Mouse (Mus musculus) 3134 (cell line): ENCODE measurements around the gene Srxn1.
"Not testable (repeated sequence)": the region's sequence is repeated elsewhere in the genome, so short reads cannot be mapped to it uniquely, and the experiment has no call there.

Source experiments
- DNase-seq: peaks from one replicate; pipeline ENCODE4 v3.0.0-alpha.2; 2011; ENCODE audit warnings: low spot score; ENCODE audit not compliant: insufficient read length; ENCODE audit errors: extremely low read depth

Srxn1 gene

DNA sequence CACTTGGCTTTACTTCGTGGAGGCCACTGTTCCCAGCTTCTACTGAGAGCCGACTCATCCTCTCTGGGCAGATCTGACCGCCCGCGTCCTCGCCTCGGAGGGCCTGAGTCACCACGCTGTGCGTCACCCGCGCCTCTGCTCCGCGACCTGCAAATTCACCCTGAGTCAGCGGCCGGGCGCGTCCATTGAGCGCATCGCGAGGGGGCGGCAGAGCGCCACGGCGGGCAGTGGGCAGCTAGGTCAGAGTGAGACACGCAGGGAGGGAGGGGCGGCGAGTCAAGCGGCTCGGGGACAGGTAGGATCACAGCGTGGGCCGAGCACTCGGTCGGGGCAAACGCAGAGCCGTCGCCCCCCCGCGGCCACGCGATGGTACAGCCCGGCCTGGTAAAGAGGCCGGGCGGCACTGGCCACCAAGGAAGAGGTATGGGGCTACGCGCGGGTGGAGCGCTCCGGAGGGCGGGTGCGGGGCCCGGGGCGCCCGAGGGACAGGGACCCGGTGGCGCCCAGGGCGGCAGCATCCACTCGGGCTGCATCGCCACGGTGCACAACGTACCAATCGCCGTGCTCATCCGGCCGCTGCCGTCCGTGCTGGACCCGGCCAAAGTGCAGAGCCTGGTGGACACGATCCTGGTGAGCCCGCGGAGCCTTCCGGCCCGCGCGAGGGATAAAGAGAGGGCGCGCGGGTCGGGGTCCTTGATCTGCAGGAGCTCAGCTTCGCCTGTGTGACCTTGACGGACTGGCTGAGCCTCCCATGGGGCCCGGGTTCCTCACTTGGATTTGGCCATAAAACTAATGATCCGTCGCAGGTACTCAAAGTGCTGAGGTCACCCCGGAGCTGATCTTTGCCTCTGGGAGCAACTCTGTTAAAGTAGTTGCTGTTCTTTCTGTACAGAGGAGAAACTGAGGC lies at the start of gene Srxn1:
Gene Srxn1, plus strand, starts transcription at position 199 of the 907 bp plus-strand sequence.
- peak; percentile 99 for DNase-seq

DNA sequence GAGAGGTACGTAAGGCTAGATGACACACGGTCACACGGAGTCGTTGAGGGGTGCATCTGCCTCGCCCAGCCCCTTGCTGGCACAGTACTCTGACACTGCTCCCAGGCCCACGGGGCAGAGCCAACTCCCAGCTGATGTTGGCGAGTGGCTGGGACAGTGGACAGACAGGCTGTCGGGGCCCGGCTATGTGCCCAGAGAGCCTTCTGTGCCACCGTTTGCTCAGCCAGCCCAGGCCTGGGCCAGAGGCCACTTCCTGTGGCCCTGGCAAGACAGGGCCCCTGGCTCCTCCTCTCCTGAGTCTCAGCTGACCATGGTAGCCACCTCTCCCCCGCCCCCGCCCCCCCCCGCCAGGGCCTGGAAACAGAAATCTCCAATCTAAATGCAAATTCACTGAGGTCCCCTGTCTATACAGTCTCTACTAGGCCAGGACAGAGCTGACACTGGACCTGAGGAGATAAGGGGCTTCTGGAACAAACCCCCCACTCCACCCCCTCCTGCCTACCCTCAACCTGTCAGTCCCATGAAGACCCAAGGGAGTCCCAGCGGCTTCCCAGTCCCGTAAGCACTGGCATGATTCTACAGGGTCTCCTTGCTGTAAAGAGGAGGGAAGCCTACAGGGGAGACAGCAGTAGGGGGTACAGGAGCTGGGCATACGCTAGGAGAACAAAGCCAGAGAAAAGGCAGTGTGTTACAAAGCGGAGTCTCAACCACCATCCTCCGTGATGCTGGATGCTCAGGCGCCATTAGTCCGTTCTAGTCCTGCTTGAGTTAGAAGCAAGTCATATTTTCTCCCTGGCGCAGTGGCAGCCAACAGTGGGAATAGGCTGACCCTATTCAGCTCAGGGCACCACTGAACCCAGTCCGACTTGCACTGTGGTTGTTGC lies 48.7 kb upstream of the Srxn1 start:
- DNase-seq, result no peak

DNA sequence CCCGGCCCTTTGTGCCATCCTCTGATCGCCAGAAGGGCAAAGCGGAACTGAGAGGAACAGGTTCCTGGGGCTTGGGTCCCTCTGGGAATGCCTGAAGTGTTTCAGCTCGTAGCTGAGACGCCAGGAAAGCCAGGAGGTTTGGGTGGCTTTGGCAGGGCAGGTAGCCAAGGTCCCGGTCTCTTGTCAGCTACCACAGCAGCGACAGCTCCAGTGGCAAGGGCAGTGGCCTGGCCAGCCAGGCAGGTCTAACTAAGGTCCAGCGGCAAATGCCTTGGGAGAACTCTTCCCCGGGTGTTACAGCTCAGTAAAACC lies 48.1 kb upstream of the Srxn1 start:
- no peak for DNase-seq

DNA sequence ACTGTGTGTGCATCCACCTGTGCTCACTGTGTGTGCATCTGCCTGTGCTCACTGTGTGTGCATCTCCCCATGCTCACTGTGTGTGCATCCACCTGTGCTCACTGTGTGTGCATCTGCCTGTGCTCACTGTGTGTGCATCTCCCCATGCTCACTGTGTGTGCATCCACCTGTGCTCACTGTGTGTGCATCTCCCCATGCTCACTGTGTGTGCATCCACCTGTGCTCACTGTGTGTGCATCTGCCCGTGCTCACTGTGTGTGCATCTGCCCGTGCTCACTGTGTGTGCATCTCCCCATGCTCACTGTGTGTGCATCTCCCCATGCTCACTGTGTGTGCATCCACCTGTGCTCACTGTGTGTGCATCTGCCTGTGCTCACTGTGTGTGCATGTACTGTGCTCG lies 42.5 kb upstream of the Srxn1 start:
- DNase-seq, result not testable (repeated sequence)

DNA sequence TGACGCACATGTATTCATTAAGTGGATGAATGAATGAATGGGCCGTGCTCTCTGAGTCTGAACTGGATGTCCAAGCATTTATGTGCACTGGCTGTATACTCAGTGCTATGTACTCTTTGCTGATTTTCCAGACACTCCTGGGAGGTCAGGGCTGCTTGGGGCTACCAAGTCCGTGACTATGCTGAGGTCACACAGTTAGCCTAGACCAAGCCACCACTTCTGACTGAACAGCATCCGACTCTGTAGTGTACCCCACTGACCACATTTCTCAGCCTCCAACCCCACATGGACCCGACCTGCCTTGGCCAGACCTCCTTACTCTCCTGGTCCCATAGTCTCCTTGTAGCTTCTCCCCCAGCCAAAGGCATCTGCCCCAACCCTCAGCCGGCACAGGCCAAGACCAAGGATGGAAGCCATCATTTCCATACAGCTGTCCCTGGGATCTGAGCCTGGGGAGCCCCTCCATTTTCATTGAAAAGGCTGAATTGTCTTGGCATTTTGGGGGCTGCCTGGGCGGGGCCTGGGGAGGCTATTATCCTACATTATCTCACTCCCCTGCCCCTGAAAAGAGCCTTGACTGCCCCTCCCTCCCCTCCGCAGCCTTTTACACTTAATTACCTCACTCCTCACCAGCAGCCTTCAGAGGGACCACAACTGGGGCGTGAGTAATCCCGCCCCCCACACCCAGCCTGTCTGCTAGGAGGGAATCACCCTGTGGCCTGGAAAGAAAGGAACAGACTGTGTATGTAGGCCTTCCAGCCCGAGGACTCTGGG lies 36.5 kb upstream of the Srxn1 start:
- DNase-seq, result no peak

DNA sequence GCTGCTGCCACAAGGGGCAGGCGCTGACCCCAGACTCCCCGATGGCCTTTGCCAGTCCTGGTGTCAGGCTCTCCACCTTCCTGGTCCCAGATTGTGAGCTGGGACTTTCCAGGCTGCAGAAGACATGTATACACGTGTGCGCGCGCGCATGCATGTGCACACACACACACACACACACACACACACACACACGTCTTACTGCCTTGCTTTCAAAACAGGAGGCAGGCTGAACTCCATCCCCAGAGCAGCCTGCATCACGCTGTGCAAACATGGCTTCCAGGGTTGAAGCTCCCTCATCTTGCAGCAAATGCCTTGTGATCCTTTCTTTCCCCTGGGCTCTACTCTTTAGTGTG lies 35.9 kb upstream of the Srxn1 start:
- no peak for DNase-seq

DNA sequence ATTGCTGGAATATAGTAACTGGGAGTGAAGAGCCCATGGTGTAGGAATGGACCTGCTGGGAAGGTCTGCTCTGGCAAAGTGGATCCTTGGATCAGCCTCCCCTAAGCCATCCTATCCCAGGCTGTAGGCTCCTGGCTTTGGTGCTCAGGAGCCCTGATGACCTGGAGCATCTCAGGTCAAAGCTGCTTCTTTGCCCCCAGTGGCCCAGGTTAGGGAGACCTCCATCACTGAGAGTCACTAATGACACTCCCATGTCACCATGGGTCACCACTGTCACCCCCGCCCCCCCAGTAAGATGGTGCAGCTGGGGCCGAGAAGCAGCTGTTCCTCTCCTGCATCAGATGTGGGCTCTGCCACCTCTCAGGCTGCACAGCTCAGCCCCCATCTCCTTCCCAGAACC lies 35.4 kb upstream of the Srxn1 start:
- no peak for DNase-seq

DNA sequence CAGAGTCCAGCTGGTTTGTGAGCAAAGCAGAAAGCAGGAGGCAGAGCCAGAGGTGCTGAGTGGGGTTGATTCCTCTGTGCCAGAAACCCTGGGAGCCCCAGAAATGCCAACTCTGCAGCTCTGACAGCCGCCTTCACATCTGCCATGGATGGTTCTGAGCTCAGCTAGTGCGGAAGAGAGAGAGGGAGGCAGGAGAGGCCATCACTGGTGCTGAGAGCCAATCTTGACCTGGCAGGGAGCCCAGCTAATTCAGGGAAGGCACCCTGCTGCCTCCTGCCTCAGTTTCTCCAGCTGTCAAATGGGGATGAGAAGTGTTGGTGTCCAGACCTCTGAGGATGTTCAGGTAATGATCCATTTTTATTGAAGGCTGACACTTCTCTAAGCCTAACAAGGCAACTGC lies 30.8 kb upstream of the Srxn1 start:
- no peak for DNase-seq

DNA sequence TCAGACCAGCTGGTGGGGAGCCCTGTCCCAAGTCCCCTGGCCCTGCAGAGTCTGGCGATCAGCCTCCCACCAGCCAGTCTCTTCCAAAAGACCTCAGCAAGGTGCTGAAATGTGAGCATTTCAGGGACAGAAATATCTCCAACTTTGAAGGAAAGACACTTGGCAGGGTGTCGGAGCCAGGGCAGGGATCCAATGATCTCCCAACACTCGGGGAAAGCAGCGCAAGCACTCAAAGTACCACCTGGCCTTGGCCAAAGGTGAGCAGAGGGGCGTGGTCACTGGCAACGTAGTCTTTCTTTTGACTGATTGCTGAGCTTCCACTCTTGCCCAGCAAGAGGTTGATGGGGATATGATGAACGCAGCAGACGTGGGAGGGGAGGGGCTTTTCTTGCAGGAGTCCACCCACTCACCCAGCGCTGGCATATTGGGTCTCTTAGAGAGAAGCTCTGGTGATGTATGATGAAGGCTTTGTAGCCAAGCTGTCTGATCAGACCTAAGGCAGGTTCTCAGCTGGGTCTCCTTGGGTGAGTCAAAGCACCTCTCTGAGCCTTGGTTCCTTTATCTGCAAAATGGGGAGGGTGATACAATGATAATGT lies 29.9 kb upstream of the Srxn1 start:
- DNase-seq, result no peak

DNA sequence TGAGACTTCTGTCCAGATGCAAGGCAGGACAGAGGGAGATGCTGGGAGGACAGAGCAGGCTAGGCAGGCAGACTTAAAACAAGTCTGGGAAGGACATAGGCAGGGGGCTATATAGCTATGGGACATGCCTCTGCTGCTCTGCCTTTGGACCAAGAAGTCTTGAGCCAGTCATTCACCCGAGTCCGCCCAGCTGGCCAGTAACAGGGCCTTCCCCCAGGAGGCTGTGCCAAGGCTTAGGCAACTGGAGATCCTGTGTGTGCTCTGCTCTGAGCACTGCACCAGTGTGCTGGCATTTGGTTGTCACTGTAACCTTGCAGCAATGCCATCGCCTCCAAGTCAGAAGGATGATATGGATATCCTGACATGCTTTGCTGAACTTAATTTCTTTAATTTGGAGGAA lies 28.0 kb upstream of the Srxn1 start:
- DNase-seq, result no peak

DNA sequence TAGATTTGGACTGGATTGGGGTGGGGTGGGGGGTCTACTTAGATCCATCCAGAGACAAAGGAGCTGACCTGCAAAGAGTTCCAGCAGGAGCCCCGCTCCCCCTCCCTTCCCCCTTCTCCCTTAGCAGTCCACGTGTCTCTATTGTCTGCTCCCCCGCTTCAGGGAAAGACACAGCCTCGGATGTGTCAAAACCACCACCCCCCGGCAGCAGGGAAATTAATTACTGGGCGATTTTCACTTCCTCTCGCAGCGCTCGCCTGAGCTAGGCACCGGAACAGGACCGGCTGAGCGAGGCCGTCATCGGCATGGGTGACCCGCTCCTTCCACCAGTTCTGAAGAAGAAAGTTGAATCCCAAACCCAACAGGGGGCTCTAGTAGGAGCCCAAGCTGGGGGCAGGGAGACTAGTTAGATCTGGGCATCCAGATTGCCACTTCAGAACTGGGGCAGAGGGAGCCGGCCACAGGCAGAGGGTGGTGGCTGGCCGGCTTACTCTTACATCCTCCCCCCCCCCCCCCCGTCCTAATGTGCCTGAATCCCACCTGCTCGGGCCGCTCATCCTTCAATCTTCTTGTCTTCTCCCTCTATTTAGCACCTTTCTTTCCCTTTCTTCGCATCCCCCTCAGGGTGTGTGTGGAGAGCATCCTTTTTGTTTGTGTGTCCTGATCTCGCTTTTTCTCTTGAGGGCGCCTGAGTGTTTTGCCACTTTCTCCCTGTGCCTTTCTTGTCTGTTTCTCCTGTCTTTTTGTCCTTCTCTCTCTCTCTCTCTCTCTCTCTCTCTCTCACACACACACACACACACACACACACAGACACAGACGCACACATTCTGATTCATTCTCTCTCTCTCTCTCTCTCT lies 24.4 kb upstream of the Srxn1 start, which contains the start of gene Scrt2:
Gene Scrt2, plus strand, starts transcription at position 845 of the 857 bp plus-strand sequence.
- DNase-seq, result no peak

DNA sequence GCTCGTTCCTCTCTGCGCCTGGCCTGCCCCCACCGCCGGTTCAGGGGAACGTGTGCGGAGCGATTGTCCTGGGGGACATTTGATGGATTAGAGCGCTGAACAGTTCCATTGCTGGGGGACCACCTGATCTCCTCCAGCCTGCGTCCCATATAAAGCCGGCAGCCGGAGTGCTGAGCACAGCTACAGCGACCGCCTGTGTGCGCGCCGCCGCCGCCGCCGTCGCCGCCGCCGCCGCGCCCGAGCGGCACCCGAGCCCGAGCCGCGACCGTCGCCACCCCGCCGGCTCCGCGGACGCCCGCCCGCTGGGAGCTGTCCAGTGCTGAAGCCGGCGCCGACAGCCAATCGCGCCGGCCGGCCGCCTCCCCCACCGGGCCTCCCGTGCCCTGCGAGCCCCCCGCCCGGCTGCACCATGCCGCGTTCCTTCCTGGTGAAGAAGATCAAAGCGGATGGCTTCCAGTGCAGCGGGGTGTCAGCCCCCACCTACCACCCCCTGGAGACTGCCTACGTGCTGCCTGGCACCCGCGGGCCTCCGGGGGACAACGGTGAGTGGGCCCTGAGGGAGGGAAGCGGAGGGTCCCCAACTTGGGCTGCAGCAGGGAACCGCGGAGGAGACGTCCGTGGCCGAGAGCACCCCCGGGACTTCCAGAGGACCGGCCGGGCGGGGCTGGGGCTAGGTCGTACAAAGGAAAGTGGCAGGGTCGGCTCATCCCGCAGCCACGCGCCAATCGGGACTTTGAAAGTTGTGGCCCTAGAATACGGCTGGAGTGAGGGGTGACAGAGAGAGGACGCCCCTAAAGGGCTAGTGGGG lies 23.5 kb upstream of the Srxn1 start:
- DNase-seq, result no peak

DNA sequence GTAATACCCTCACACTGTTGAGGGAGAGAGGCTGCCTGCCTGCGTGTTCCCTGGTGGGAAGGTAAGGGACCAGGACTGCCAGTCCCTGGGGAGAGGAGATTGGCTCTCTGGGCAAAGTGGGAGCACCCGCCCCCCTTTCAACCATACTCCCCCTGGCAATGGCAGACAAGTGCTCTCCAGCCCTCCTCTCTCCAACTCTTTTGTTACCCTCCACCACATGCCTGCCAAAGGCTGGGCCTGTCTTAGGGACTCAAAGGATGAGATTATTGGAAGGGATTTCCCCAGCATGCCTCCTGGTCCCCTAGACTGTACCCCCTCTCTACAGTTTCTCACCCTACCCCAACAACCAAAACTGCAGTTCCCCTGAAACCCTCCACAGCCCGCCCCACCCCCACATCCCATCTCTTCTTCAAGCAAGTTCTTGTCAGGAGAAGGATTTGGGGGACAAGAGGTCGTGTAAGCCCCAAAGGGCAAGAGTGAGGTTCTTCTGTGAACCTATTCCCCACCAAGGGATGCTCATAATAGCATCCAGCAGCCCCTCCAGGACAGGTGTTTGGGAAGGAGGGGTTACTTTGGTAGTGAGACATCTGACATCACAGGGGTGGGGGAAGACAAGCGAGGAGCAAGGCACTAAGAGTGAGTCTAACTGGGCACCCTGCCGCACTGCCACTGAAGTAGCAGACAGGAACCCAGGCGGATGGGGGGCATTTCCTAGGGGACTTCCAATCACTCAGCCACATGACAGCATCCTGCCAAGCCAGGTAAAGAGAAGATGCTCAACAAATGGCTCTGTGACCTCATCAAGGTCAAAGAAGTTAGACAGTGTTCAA lies 22.6 kb upstream of the Srxn1 start:
- DNase-seq, result no peak

DNA sequence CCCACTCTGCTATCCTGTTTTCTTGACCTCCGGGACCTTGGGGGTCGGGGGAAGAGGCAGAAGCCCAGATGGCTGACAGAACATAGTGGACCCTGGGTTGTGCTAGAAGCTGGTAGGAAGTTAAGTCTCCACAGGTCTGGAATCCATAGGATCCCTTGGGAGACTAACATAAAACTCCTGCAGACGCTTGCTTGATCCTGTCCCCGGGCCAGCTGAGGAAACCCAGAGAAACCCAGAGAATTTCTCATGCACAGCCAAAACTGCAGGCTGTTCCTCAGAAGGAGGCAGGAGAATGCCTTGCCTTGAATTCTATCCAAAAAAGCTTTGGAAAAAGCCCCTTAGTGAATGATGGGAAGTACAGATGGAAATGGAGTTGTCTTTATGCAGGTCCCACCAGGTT lies 21.9 kb upstream of the Srxn1 start:
- no peak for DNase-seq

DNA sequence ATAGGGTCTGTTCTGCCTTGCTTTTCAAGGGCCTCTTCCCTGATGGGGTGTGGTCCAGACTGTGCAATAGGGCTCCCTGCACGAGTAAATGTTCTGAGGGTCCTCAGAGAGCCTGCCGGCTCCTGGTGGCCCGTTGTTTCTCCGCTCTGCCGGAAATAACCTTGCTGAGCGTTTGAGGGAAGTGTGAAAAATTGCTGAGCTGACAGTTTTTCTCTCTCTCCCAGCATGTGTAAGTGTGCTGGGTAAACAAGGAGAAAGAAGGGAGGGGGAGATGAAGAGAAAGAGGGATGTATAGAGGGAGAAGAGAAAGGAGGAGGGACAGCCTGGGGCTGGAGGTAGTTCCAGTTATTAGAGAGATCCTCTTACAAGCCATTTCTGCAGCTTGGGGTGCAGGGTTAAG lies 21.0 kb upstream of the Srxn1 start:
- DNase-seq, result no peak

DNA sequence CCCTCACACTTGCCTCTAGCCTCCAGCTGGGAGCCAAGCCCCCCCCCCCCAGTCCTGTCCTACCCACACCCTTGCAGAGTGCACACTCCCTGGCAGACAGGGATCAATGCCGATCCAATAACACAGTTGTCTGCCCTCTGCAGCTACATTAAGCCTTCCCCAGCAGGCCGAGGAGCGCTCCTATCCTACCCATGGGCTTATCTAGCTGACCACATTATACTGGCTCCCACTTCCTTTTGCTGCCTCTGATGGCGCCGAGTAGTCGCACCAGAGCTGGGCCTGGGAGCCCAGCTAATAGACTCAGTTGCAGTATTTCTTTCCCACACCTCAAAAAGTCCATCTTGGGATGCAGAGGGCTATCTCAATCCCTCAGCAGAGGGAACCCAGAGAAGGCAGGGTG lies 19.9 kb upstream of the Srxn1 start:
- DNase-seq, result no peak

DNA sequence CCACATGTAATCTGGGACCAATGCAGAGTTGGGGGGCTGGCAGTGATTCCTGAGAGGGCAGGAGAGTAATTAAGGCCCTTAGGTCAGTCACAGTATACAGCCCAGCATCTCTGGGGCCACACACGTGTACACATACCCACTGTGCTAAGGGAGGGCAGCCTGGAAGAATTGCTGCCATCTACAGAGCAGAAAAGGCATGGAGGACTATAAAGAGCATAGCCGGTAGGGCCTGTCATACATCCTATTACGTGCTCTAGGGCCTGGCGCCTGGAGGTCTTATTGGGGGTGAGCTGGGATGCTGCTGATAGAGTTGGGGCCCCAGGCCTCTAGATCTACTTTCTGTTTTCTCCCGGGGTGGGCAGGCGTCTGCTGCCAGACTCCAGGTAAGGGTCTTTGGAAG lies 18.9 kb upstream of the Srxn1 start:
- no peak for DNase-seq

DNA sequence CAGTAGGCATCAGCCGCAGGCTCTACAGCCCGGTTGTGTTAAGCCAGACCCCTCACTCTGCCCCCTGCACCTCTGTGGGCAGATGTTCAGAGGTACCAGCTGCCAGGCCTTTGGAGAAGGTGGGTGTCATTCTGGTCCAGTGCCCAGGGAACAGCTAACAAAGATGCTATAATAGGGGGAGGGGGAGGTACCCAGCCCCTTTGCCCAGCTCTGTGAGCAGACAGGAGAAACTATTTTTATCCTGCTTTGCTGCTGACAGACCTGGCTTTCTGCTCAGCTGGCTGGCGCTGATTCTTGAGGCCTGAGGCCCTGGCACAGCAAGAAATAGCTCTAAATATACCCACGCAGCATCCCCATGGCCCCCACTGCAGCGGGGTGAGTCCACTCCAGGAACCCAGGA lies 18.2 kb upstream of the Srxn1 start:
- DNase-seq, result no peak
